Mouse (Mus musculus): ENCODE results near the gene Dchs2. TPM values are rescaled to one million over a fixed set of nuclear protein-coding genes. Genes with fewer than 3 reads are reported as not detected.
A peak's percentile ranks its signal among the peaks of the same experiment; 100 is the strongest.

The Dchs2 gene
- 0.89 and 0.92 TPM in 2 replicates for polyA plus RNA-seq (2015; fragmentation: Nextera tagmentation; extraction: Ambion mirVana)

GRCm38 (mm10) chr3:83127726-83128448, at the start of gene Dchs2:
Gene Dchs2 (plus strand): TSS chr3:83127948.
- under 1% methylated on average over 55 of the region's 55 CpGs for WGBS

GRCm38 (mm10) chr3:83080567-83081055, 47.1 kb upstream of the Dchs2 start:
- Histone ChIP-seq H3K27me3 (replicated peaks; ENCODE audit: control insufficient read depth, insufficient read depth, low read length) (no peaks in the 10 kb centered on the region), H3K36me3 (ENCODE audit: control insufficient read depth, insufficient read depth, low read length) (no peaks in the 10 kb centered on the region), H3K4me2 (ENCODE audit: low read length) (peak overlapping the region; percentile 51), H3K9me3 (ENCODE audit: control insufficient read depth, low read length) (no peaks in the 10 kb centered on the region), H3K9ac (ENCODE audit: low read depth, low read length) (no peak overlapping the region), H3K4me1 (ENCODE audit: control insufficient read depth, insufficient read depth, low read depth, low read length) (0 out of 2 replicates have a peak, but pooled peaks cover 3% of the 10 kb centered on the region), H3K4me3 (ENCODE audit: low read length) (peak overlapping the region; percentile 29), H3K27ac (ENCODE audit: low read depth, low read length) (no peak overlapping the region)
- ATAC-seq = peak; percentile 81
- WGBS = 7% methylated on average over 11 of the region's 11 CpGs

More at GRCm38 (mm10) chr3:83127726-83128448, at the start of gene Dchs2:
- Histone ChIP-seq H3K4me3 (ENCODE audit: low read length) (peak within 1 kb of the TSS; percentile 63), H3K27me3 (replicated peaks; ENCODE audit: control insufficient read depth, insufficient read depth, low read length) (peaks cover 14% of the 10 kb centered on the region), H3K4me1 (ENCODE audit: control insufficient read depth, insufficient read depth, low read depth, low read length) (peaks cover 21% of the 10 kb centered on the region), H3K4me2 (ENCODE audit: low read length) (peak within 1 kb of the TSS; percentile 99), H3K36me3 (ENCODE audit: control insufficient read depth, insufficient read depth, low read length) (no peaks in the 10 kb centered on the region), H3K9ac (ENCODE audit: low read depth, low read length) (peak within 1 kb of the TSS; percentile 67), H3K27ac (ENCODE audit: low read depth, low read length) (peak within 1 kb of the TSS; percentile 51), H3K9me3 (ENCODE audit: control insufficient read depth, low read length) (no peaks in the 10 kb centered on the region)
- ATAC-seq = peak; percentile 63

- H3K27me3 ChIP-seq (replicated peaks; ENCODE audit: control insufficient read depth, insufficient read depth, low read length) = 0 out of 2 replicates have a peak, but pooled peaks cover 2% of the 10 kb centered on the region
- 21% methylated on average over 6 of the region's 6 CpGs for WGBS
- H3K4me2 ChIP-seq (ENCODE audit: low read length) = no peak overlapping the region
- peaks cover 14% of the 10 kb centered on the region for H3K4me1 ChIP-seq (ENCODE audit: control insufficient read depth, insufficient read depth, low read depth, low read length)
- H3K9ac ChIP-seq (ENCODE audit: low read depth, low read length) = no peak overlapping the region
- no peaks in the 10 kb centered on the region for H3K9me3 ChIP-seq (ENCODE audit: control insufficient read depth, low read length)
- ATAC-seq = no peak
- no peak overlapping the region for H3K27ac ChIP-seq (ENCODE audit: low read depth, low read length)
- H3K36me3 ChIP-seq (ENCODE audit: control insufficient read depth, insufficient read depth, low read length) = no peaks in the 10 kb centered on the region
- no peak overlapping the region for H3K4me3 ChIP-seq (ENCODE audit: low read length)
Observed at GRCm38 (mm10) chr3:83097586-83097985, 30.2 kb upstream of the Dchs2 start.

DNA sequence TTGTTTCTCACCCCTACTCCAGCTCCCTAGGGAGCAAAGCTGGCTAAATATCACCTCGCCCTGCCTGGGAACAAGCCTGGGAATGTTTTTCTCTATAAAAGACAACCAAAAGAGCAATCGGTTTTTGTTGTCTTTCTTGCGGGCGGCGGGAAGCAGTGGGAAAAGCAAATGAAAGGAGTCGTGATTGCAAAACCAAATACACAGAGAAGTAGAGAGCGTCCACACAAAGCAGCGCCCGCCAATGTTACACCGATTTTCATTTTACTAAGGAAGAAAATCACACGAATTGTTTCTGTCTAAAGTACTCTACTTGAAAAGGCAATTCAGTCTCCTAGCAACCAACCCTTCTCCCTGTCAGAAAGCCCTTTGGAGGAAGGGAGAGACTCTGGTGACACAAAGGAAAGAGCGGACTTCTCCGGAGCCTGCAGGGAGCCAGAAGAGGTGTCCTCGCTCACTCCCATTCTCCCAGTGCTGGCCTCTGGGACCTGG, 29.2 kb upstream of the Dchs2 start:
- ATAC-seq = peak; percentile 90
- Histone ChIP-seq H3K9me3 (ENCODE audit: control insufficient read depth, low read length) (no peaks in the 10 kb centered on the region), H3K36me3 (ENCODE audit: control insufficient read depth, insufficient read depth, low read length) (no peaks in the 10 kb centered on the region), H3K4me2 (ENCODE audit: low read length) (peak overlapping the region; percentile 56), H3K27me3 (replicated peaks; ENCODE audit: control insufficient read depth, insufficient read depth, low read length) (0 out of 2 replicates have a peak, but pooled peaks cover 2% of the 10 kb centered on the region), H3K9ac (ENCODE audit: low read depth, low read length) (peak overlapping the region; percentile 35; the same call in 1 of the 2 replicates), H3K27ac (ENCODE audit: low read depth, low read length) (peak overlapping the region; percentile 60), H3K4me3 (ENCODE audit: low read length) (peak overlapping the region; percentile 22), H3K4me1 (ENCODE audit: control insufficient read depth, insufficient read depth, low read depth, low read length) (peaks cover 14% of the 10 kb centered on the region)
- under 1% methylated on average over 14 of the region's 14 CpGs for WGBS

- H3K4me1 ChIP-seq (ENCODE audit: control insufficient read depth, insufficient read depth, low read depth, low read length) = peaks cover 14% of the 10 kb centered on the region
- 0 out of 2 replicates have a peak, but pooled peaks cover 2% of the 10 kb centered on the region for H3K27me3 ChIP-seq (replicated peaks; ENCODE audit: control insufficient read depth, insufficient read depth, low read length)
- H3K9me3 ChIP-seq (ENCODE audit: control insufficient read depth, low read length) = no peaks in the 10 kb centered on the region
- ATAC-seq = peak; percentile 32
- WGBS = 65% methylated on average over 1 of the region's 1 CpGs
- H3K4me3 ChIP-seq (ENCODE audit: low read length) = peak overlapping the region; percentile 22
- H3K36me3 ChIP-seq (ENCODE audit: control insufficient read depth, insufficient read depth, low read length) = no peaks in the 10 kb centered on the region
- H3K9ac ChIP-seq (ENCODE audit: low read depth, low read length) = peak overlapping the region; percentile 35; the same call in 1 of the 2 replicates
- H3K4me2 ChIP-seq (ENCODE audit: low read length) = peak overlapping the region; percentile 56
- peak overlapping the region; percentile 60; the same call in 1 of the 2 replicates for H3K27ac ChIP-seq (ENCODE audit: low read depth, low read length)
Observed at GRCm38 (mm10) chr3:83099139-83099538, 28.6 kb upstream of the Dchs2 start.

- WGBS = 48% methylated on average over 6 of the region's 6 CpGs
Observed at GRCm38 (mm10) chr3:83099651-83100050, 28.1 kb upstream of the Dchs2 start.

DNA sequence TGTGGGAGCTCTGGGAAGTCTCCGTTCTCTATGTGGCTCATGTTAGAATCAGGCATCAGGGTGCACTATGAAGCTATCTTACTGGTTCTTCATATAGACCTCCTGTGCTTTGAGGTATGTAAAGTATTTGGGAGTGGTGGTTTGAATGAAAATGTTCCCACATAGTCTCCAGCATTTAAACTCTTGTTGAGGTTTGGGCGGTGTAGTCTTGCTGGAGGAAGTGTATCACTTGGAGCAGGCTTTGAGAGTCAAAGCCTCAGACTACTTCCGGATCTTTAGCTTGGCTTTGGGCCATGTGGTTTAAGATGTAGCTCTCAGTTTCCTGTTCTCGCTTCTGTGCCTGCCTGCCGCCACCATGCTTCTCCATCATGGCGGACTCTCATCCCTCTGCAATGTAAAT, 25.5 kb upstream of the Dchs2 start:
- H3K27me3 ChIP-seq (replicated peaks; ENCODE audit: control insufficient read depth, insufficient read depth, low read length) = no peaks in the 10 kb centered on the region
- H3K4me2 ChIP-seq (ENCODE audit: low read length) = no peak overlapping the region
- no peaks in the 10 kb centered on the region for H3K9me3 ChIP-seq (ENCODE audit: control insufficient read depth, low read length)
- no peak overlapping the region for H3K4me3 ChIP-seq (ENCODE audit: low read length)
- peaks cover 14% of the 10 kb centered on the region for H3K4me1 ChIP-seq (ENCODE audit: control insufficient read depth, insufficient read depth, low read depth, low read length)
- ATAC-seq = no peak
- no peak overlapping the region for H3K27ac ChIP-seq (ENCODE audit: low read depth, low read length)
- H3K9ac ChIP-seq (ENCODE audit: low read depth, low read length) = no peak overlapping the region
- WGBS = 95% methylated on average over 6 of the region's 6 CpGs
- no peaks in the 10 kb centered on the region for H3K36me3 ChIP-seq (ENCODE audit: control insufficient read depth, insufficient read depth, low read length)

More at GRCm38 (mm10) chr3:83099651-83100050, 28.1 kb upstream of the Dchs2 start:
- no peaks in the 10 kb centered on the region for H3K9me3 ChIP-seq (ENCODE audit: control insufficient read depth, low read length)
- H3K4me2 ChIP-seq (ENCODE audit: low read length) = no peak overlapping the region
- no peak overlapping the region for H3K27ac ChIP-seq (ENCODE audit: low read depth, low read length)
- peaks cover 14% of the 10 kb centered on the region for H3K4me1 ChIP-seq (ENCODE audit: control insufficient read depth, insufficient read depth, low read depth, low read length)
- no peak overlapping the region for H3K9ac ChIP-seq (ENCODE audit: low read depth, low read length)
- no peaks in the 10 kb centered on the region for H3K36me3 ChIP-seq (ENCODE audit: control insufficient read depth, insufficient read depth, low read length)
- H3K27me3 ChIP-seq (replicated peaks; ENCODE audit: control insufficient read depth, insufficient read depth, low read length) = 0 out of 2 replicates have a peak, but pooled peaks cover 2% of the 10 kb centered on the region
- no peak overlapping the region for H3K4me3 ChIP-seq (ENCODE audit: low read length)
- peak; percentile 58; the same call in 1 of the 2 replicates for ATAC-seq

GRCm38 (mm10) chr3:83110163-83110562, 17.6 kb upstream of the Dchs2 start:
- no peaks in the 10 kb centered on the region for H3K36me3 ChIP-seq (ENCODE audit: control insufficient read depth, insufficient read depth, low read length)
- no peak overlapping the region for H3K9ac ChIP-seq (ENCODE audit: low read depth, low read length)
- H3K4me1 ChIP-seq (ENCODE audit: control insufficient read depth, insufficient read depth, low read depth, low read length) = peaks cover 13% of the 10 kb centered on the region
- no peaks in the 10 kb centered on the region for H3K27me3 ChIP-seq (replicated peaks; ENCODE audit: control insufficient read depth, insufficient read depth, low read length)
- ATAC-seq = peak; percentile 76
- no peak overlapping the region for H3K4me3 ChIP-seq (ENCODE audit: low read length)
- H3K4me2 ChIP-seq (ENCODE audit: low read length) = no peak overlapping the region
- H3K27ac ChIP-seq (ENCODE audit: low read depth, low read length) = no peak overlapping the region
- 27% methylated on average over 4 of the region's 4 CpGs for WGBS
- no peaks in the 10 kb centered on the region for H3K9me3 ChIP-seq (ENCODE audit: control insufficient read depth, low read length)
